Mouse (Mus musculus): ENCODE measurements around the gene Gm20425.

- no peak for TF ChIP-seq CTCF (IDR thresholded peaks at IDR 0.05; ENCODE audit: low read depth, low read length)
- no peak for TF ChIP-seq POLR2A (IDR thresholded peaks at IDR 0.05; ENCODE audit: insufficient read depth, low read length)
Measured at GRCm38 (mm10) chr9:103175692-103176091, 54.4 kb downstream of the Gm20425 start.

Data from ES-Bruce4 (cell line).